In the genomic region with DNA sequence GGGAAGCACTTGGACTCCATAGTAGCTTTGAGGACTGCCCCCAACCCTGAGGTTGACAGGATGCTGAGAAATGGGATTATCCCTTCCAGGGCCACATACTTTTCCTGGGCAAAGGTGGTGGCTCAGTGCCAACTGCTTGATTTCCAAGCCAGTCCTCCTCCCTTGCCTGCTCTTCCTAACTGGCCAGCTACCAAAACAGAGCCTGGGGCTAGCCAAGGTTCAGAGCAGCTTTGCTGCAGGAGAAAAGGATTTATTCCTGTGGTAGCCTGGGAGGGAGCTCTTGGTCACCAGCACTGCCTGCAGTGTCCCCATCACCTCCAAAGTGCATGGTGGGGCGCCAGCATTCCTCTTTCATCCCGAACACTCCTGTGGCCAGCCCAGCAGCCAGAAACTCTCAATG, we compare ENCODE assay signal across 9 mouse cellular contexts. TPM values are rescaled to one million over a fixed set of nuclear protein-coding genes. Genes with fewer than 3 reads are reported as not detected.
DNase-seq lines count a peak whose midpoint lies in the region; ATAC-seq lines count a peak whose summit lies in the region.
"Had no signal": no experiment of that assay in that cellular context is flagged by ENCODE, and none has a peak within 500 bp of the region (broad histone marks: within the 10 kb centered on the region; RNA-seq: fewer than 3 reads in every experiment).

No protein-coding gene starts in this region.

- no peaks in the 10 kb centered on the region for H3K36me3 ChIP-seq in kidney, embryonic 16.5 days (ENCODE audit: insufficient read depth, low read length)
- H3K36me3 ChIP-seq in midbrain, embryonic 16.5 days (ENCODE audit: control insufficient read depth, insufficient read depth, low read length), result no peaks in the 10 kb centered on the region

- no peak overlapping the region for H3K4me2 ChIP-seq in kidney, embryonic 16.5 days (replicated peaks; ENCODE audit: low read depth, low read length)
- no peak overlapping the region for H3K4me2 ChIP-seq in midbrain, embryonic 16.5 days (ENCODE audit: low read length)

- no peak overlapping the region for H3K4me3 ChIP-seq in kidney, embryonic 16.5 days (ENCODE audit: low read length)
- H3K4me3 ChIP-seq in brown adipose tissue, adult 24 weeks (ENCODE audit: insufficient read depth, low read depth, low read length), result no peak overlapping the region
- no peak overlapping the region for H3K4me3 ChIP-seq in midbrain, embryonic 16.5 days (ENCODE audit: low read depth, low read length)

- DNase-seq in kidney, adult 11 months, result peak; percentile 67
- DNase-seq in Muller cell, postnatal 12 days (ENCODE audit: inconsistent ontology term), result peak; percentile 49
- peak; percentile 37 for DNase-seq in heart, postnatal 4 days
- no peak for DNase-seq in left cerebral cortex, adult 8-10 months (ENCODE audit: low spot score in 2 of 2)
- no peak for DNase-seq in thymus, postnatal 25 days

- no peaks in the 10 kb centered on the region for H3K4me1 ChIP-seq in kidney, embryonic 16.5 days (ENCODE audit: insufficient read depth, low read length)
- H3K4me1 ChIP-seq in brown adipose tissue, adult 24 weeks (ENCODE audit: control insufficient read depth, insufficient read depth, insufficient read length, low read length), result peaks cover 17% of the 10 kb centered on the region
- no peaks in the 10 kb centered on the region for H3K4me1 ChIP-seq in midbrain, embryonic 16.5 days (ENCODE audit: control insufficient read depth, insufficient read depth, low read length)

- WGBS in kidney, embryonic 16.5 days, result 75% methylated on average over 2 of the region's 2 CpGs
- WGBS in midbrain, embryonic 16.5 days, result 57% methylated on average over 2 of the region's 2 CpGs

- no peaks in the 10 kb centered on the region for H3K9me3 ChIP-seq in kidney, embryonic 16.5 days (ENCODE audit: low read length)
- H3K9me3 ChIP-seq in midbrain, embryonic 16.5 days (replicated peaks; ENCODE audit: control insufficient read depth, low read length, poor library complexity, severe bottlenecking), result no peaks in the 10 kb centered on the region

- ATAC-seq in kidney, embryonic 16.5 days (ENCODE audit: low FRiP score, low TSS enrichment), result no peak; the same call in 1 of the 2 replicates
- ATAC-seq in midbrain, embryonic 16.5 days, result no peak

- H3K27ac ChIP-seq in kidney, embryonic 16.5 days (ENCODE audit: low read length), result no peak overlapping the region
- peak overlapping the region; percentile 82 for H3K27ac ChIP-seq in brown adipose tissue, adult 24 weeks (replicated peaks; ENCODE audit: low read depth, low read length)
- no peak overlapping the region for H3K27ac ChIP-seq in midbrain, embryonic 16.5 days (ENCODE audit: low read length)
- H3K27ac ChIP-seq: liver, embryonic 14.5 days had no signal

- no peak overlapping the region for H3K9ac ChIP-seq in kidney, embryonic 16.5 days (replicated peaks; ENCODE audit: low read length)
- no peak overlapping the region for H3K9ac ChIP-seq in midbrain, embryonic 16.5 days (ENCODE audit: low read depth, low read length)
- H3K9ac ChIP-seq: liver, embryonic 14.5 days had no signal

- peaks cover 10% of the 10 kb centered on the region; the same call in 1 of the 2 replicates for H3K27me3 ChIP-seq in kidney, embryonic 16.5 days (ENCODE audit: insufficient read depth, low read length)
- H3K27me3 ChIP-seq in midbrain, embryonic 16.5 days (ENCODE audit: control insufficient read depth, insufficient read depth, low read depth, low read length), result peaks cover 5% of the 10 kb centered on the region; the same call in 1 of the 2 replicates

RNA-seq across cellular contexts. Expression of a gene that starts 33.6 kb away (rescaled TPM):
- polyA plus RNA-seq in kidney, embryonic 16.5 days (2015; fragmentation: Nextera tagmentation; extraction: Ambion mirVana), result 3.4 and 3.9 TPM in 2 replicates
- 0.83 and 1.5 TPM in 2 replicates for polyA plus RNA-seq in brown adipose tissue, adult 24 weeks (2012; ENCODE audit: insufficient read depth, insufficient read length, missing spikeins)
- 1 to 10 TPM; 3.9 to 4.2 TPM for total RNA-seq in heart, postnatal 4 days (2021)
- total RNA-seq in left cerebral cortex, adult 8-10 months (2022), result 10 to 100 TPM; 19.2 to 26.1 (median 23.6) TPM
- 9.7 and 13.5 TPM in 2 replicates for polyA plus RNA-seq in midbrain, embryonic 16.5 days (2015; fragmentation: Nextera tagmentation; extraction: Ambion mirVana)

Comparison
In these comparisons a context has a peak if more than half of its experiments do, and no peak if none do; other contexts are left out.
1. DNase-seq: peak in kidney, adult 11 months (single experiment), Muller cell, postnatal 12 days (single experiment) and heart, postnatal 4 days (single experiment); none in left cerebral cortex, adult 8-10 months (0 of 2) and thymus, postnatal 25 days (single experiment).